Mouse (Mus musculus) small intestine, adult 2 months (tissue): ENCODE results near the gene Xndc1.

Experiments
- CTCF ChIP-seq: fragments of 200-500 bp; IDR thresholded peaks from 2 replicates; pipeline ENCODE4 v1.5.1; 2012; ENCODE audit warnings: low read depth, mild to moderate bottlenecking, control low read depth, inconsistent platforms, low read length, moderate library complexity, mixed read lengths; ENCODE audit not compliant: insufficient replicate concordance, insufficient read length; ENCODE audit errors: extremely low read depth
- POLR2A ChIP-seq: fragments of 200-500 bp; IDR thresholded peaks from 2 replicates; pipeline ENCODE4 v1.6.1; 2012; ENCODE audit warnings: low read depth, mild to moderate bottlenecking, control low read depth, inconsistent platforms, low read length, moderate library complexity

GRCm38 (mm10) chr7:102099760-102100661, 34.7 kb downstream of the Xndc1 start:
- TF ChIP-seq POLR2A: no peak
- no peak for TF ChIP-seq CTCF
